Mouse (Mus musculus) frontal cortex, postnatal 14 days (tissue): ENCODE data around the gene Snapc4.

Source experiments
- DNase-seq, 2 experiments: peaks; one replicate each; pipeline ENCODE4 v3.0.0; 2022; ENCODE audit warnings: low spot score in 2 of 2

Gene Snapc4

DNA sequence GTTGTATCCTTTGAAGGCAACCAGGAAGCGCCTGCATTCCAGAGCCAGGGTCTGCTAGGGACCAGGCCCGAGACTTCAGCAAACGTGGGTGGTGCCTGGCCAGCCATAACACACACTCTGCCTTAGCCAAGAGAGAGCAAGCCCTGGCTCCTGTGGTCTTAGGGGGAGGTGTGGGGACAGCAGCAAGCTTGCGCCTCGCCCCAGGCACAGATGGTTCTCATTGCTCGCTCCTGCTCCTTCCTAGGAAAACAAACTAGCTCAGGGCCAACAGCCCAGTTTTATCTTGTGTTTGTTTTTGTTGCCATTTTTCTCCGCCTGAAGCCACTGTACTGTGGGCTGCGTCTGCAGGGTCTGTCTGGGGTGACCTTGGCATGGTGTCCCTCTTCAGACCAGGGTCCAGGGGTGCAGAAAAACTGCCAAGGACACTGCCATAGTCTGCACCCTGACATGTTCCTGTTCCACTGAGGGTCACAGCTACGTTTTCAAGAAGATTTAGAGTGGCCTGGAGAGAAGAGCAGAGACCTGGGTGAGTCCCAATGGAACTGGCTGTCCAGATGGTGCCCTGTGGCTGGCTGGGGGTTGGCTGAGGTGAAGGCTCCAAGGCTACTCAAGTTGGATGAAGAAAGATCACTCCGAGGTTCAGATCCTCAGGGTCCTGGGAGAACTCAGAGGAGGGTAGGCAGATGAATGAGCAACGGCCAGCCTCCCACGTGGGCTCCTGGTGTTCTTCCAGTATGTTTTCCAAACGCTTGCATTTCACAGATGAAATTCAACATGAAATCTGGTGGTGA, 66.0 kb downstream of the Snapc4 start:
- no peak for DNase-seq

DNA sequence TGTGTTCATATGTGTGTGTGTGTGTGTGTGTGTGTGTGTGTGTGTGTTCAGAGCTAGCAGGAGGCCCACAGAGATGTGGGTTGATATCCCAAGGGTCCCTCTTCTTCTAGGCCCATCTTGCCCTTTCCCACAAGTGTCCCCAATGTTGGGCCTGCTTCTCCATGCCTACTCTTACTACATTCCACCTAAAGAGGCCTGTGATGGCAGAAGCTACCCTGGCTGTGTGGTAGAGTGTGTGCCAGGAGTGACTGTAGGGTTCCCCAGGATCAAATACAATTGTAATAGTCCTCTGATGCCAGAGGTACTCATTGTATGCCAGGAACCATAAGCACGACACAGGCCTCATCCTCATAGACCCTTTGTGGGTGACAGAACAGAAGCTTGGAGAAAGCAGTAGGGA, 67.1 kb downstream of the Snapc4 start:
- no peak for DNase-seq

DNA sequence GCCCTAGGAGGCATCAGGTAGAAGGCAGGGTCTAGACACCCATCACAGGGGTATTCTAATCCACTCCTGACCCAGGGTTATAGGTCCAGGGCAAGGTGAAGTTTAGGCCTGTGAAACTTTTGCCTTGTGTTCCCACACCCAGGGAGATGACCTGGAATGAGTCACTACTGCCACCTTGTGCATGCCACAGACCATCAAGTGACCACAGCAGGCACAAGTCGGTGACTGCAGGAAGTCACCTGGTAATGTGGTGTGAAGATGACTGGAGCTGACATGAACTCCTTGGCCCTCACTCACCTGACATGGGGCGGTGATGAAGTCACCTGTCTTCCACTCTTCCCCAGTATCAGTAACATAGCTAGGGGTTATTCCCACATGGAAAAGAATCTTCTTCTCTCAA, 67.6 kb downstream of the Snapc4 start:
- no peak for DNase-seq
